Mouse (Mus musculus): ENCODE measurements around the gene Thap3.

Thap3 gene

GRCm38 (mm10) chr4:151933505-151934214, 55.1 kb downstream of the Thap3 start, which contains the start of gene Dnajc11:
TSS of gene Dnajc11 (plus strand) at chr4:151933691.
- peak; percentile 91 for ATAC-seq (ENCODE audit: low TSS enrichment)
